Comparison of ENCODE assay signal across 28 mouse cellular contexts in the genomic region with DNA sequence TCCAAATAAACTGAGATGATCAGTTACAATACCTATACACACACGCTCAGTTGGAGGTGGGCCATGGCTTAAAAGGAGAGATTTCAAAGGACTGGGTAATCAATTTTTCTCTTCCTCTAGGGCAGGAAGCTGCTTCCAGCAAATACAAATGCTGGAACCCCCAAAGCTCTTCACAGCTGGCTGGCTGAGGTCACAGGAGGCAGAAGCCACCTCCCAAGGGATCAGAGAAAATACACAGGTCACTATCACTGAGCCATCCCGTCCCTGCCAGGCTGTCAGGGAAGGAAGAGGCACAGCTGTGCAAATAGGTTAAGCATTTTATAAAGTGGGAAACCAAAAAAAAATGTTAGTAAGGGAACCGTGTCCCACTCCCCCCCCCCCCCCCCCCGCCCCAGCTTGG.
DNase-seq lines count a peak whose midpoint lies in the region; ATAC-seq and TF ChIP-seq lines count a peak whose summit lies in the region.
"Had no signal": no experiment of that assay in that cellular context is flagged by ENCODE, and none has a peak within 500 bp of the region (broad histone marks: within the 10 kb centered on the region; RNA-seq: fewer than 3 reads in every experiment).

No protein-coding gene starts in this region.

- TF ChIP-seq CTCF in kidney, adult 2 months (conservative IDR thresholded peaks at IDR 0.05; ENCODE audit: insufficient read depth, insufficient read length, low read depth, low read length): no peak

- H3K9ac ChIP-seq in kidney, embryonic 15.5 days: no peak overlapping the region
- H3K9ac ChIP-seq in midbrain, embryonic 12.5 days (replicated peaks): no peak overlapping the region
- no peak overlapping the region for H3K9ac ChIP-seq in neural tube, embryonic 13.5 days
- H3K9ac ChIP-seq: hindbrain, embryonic 14.5 days; liver, embryonic 14.5 days had no signal

- H3K4me3 ChIP-seq in kidney, embryonic 15.5 days (replicated peaks): no peak overlapping the region
- H3K4me3 ChIP-seq in kidney, adult 2 months (ENCODE audit: insufficient read depth, low read depth, low read length): no peak overlapping the region
- H3K4me3 ChIP-seq in midbrain, embryonic 12.5 days: no peak overlapping the region
- no peak overlapping the region for H3K4me3 ChIP-seq in midbrain, embryonic 10.5 days
- H3K4me3 ChIP-seq in neural tube, embryonic 13.5 days: no peak overlapping the region
- H3K4me3 ChIP-seq: erythroblast, embryonic 14.5 days; gastrocnemius, adult 2 months had no signal

- H3K27me3 ChIP-seq in kidney, embryonic 15.5 days: no peaks in the 10 kb centered on the region
- H3K27me3 ChIP-seq in kidney, adult 2 months (replicated peaks; ENCODE audit: control insufficient read depth, insufficient read depth, low read length): no peaks in the 10 kb centered on the region
- H3K27me3 ChIP-seq in midbrain, embryonic 12.5 days: peaks cover 3% of the 10 kb centered on the region; the same call in 1 of the 2 replicates
- H3K27me3 ChIP-seq in midbrain, embryonic 10.5 days (ENCODE audit: low read depth, poor library complexity, severe bottlenecking): no peaks in the 10 kb centered on the region
- no peaks in the 10 kb centered on the region for H3K27me3 ChIP-seq in neural tube, embryonic 13.5 days

- DNase-seq in kidney, adult 2 months: no peak
- DNase-seq in midbrain, embryonic 10.5 days (ENCODE audit: low spot score): no peak
- peak; percentile 40 for DNase-seq in embryo, embryonic 10.5 days (ENCODE audit: low spot score)
- DNase-seq in urinary bladder, postnatal 4 days (ENCODE audit: low spot score in 2 of 2): no peak
- DNase-seq: adrenal gland, adult 2 months; cerebellum, adult 2 months; cerebellum, postnatal 25 days; gastrocnemius, adult 2 months; gastrocnemius, postnatal 36 days; heart, adult 18-20 months; heart, postnatal 36 days; kidney, adult 11 months; kidney, postnatal 36 days; liver; lung, adult 2 months; lung, postnatal 14 days; right cerebral cortex, postnatal 4 days; thymus, adult 18-20 months had no signal

- ATAC-seq in kidney, embryonic 15.5 days (replicated peaks; ENCODE audit: low FRiP score): peak; percentile 64
- ATAC-seq in midbrain, embryonic 12.5 days (ENCODE audit: low FRiP score, low read depth): no peak
- ATAC-seq in neural tube, embryonic 13.5 days (ENCODE audit: low read depth): no peak
- ATAC-seq: activated CD4-positive, CD25-positive, alpha-beta regulatory T cell, adult 4 months; forebrain, embryonic 16.5 days had no signal

- peaks cover 51% of the 10 kb centered on the region for H3K4me1 ChIP-seq in kidney, embryonic 15.5 days
- H3K4me1 ChIP-seq in kidney, adult 2 months (ENCODE audit: control insufficient read depth, insufficient read depth, low read length): peaks cover 8% of the 10 kb centered on the region; the same call in 1 of the 2 replicates
- H3K4me1 ChIP-seq in midbrain, embryonic 12.5 days: peaks cover 27% of the 10 kb centered on the region
- H3K4me1 ChIP-seq in midbrain, embryonic 10.5 days: peaks cover 33% of the 10 kb centered on the region
- H3K4me1 ChIP-seq in neural tube, embryonic 13.5 days (replicated peaks): peaks cover 61% of the 10 kb centered on the region

- H3K4me2 ChIP-seq in kidney, embryonic 15.5 days: no peak overlapping the region
- no peak overlapping the region for H3K4me2 ChIP-seq in midbrain, embryonic 12.5 days (replicated peaks)
- no peak overlapping the region for H3K4me2 ChIP-seq in neural tube, embryonic 13.5 days
- H3K4me2 ChIP-seq: heart, embryonic 11.5 days; hindbrain, embryonic 14.5 days had no signal

- 20% methylated on average over 4 of the region's 4 CpGs for WGBS in kidney, embryonic 15.5 days
- WGBS in kidney, adult 2 months: 41% methylated on average over 4 of the region's 4 CpGs
- WGBS in midbrain, embryonic 12.5 days: 51% methylated on average over 3 of the region's 4 CpGs
- 56% methylated on average over 4 of the region's 4 CpGs for WGBS in midbrain, embryonic 10.5 days
- WGBS in neural tube, embryonic 13.5 days: 41% methylated on average over 4 of the region's 4 CpGs

- peak overlapping the region; percentile 48 for H3K27ac ChIP-seq in kidney, embryonic 15.5 days
- no peak overlapping the region for H3K27ac ChIP-seq in kidney, adult 2 months (ENCODE audit: insufficient read depth, low read depth, low read length)
- peak overlapping the region; percentile 5; the same call in 1 of the 2 replicates for H3K27ac ChIP-seq in midbrain, embryonic 12.5 days (replicated peaks)
- no peak overlapping the region for H3K27ac ChIP-seq in midbrain, embryonic 10.5 days (replicated peaks)
- peak overlapping the region; percentile 56 for H3K27ac ChIP-seq in neural tube, embryonic 13.5 days (replicated peaks)
- H3K27ac ChIP-seq: gastrocnemius, adult 2 months; hindbrain, embryonic 14.5 days; liver, embryonic 14.5 days; stomach, postnatal 0 days had no signal

- no peaks in the 10 kb centered on the region for H3K9me3 ChIP-seq in kidney, embryonic 15.5 days (replicated peaks)
- H3K9me3 ChIP-seq in midbrain, embryonic 12.5 days: no peaks in the 10 kb centered on the region
- no peaks in the 10 kb centered on the region for H3K9me3 ChIP-seq in midbrain, embryonic 10.5 days (replicated peaks)
- no peaks in the 10 kb centered on the region for H3K9me3 ChIP-seq in neural tube, embryonic 13.5 days

- no peak for TF ChIP-seq POLR2A in kidney, adult 2 months (IDR thresholded peaks at IDR 0.05; ENCODE audit: low read depth, low read length)

- no peaks in the 10 kb centered on the region for H3K36me3 ChIP-seq in kidney, embryonic 15.5 days
- no peaks in the 10 kb centered on the region for H3K36me3 ChIP-seq in kidney, adult 2 months (ENCODE audit: control insufficient read depth, insufficient read depth, low read length)
- no peaks in the 10 kb centered on the region for H3K36me3 ChIP-seq in midbrain, embryonic 12.5 days
- H3K36me3 ChIP-seq in midbrain, embryonic 10.5 days: no peaks in the 10 kb centered on the region
- H3K36me3 ChIP-seq in neural tube, embryonic 13.5 days: no peaks in the 10 kb centered on the region

Comparison
In these comparisons a context has a peak if more than half of its experiments do, and no peak if none do; other contexts are left out.
1. H3K27ac ChIP-seq: peak in kidney, embryonic 15.5 days (single experiment), midbrain, embryonic 12.5 days (single experiment) and neural tube, embryonic 13.5 days (single experiment); none in kidney, adult 2 months (single experiment) and midbrain, embryonic 10.5 days (single experiment).